Mouse (Mus musculus) layer of hippocampus, adult 18-20 months (tissue): Measurements from ENCODE around the gene Zp2. TPM values are rescaled to one million over a fixed set of nuclear protein-coding genes. Genes with fewer than 3 reads are reported as not detected.

Experiments
- total RNA-seq, 2 experiments: library from RNA; stranded (reverse); gene quantifications; 2 replicates each; pipeline ENCODE4 v1.2.3; 2021

Gene Zp2
- total RNA-seq, 2 experiments from 2014 or later, result 0.13 TPM; not detected in 1

Other genes with a start within 250 kb of the Zp2 start
- gene Lyrm1, start 249.4 kb downstream of the Zp2 start, total RNA-seq, result 10 to 100 TPM; 10.4 to 11.1 TPM
- 10 to 100 TPM; 24.8 to 28.7 TPM for gene Dcun1d3, start 249.0 kb downstream of the Zp2 start, total RNA-seq
- gene Dnah3, start 50.0 kb downstream of the Zp2 start, total RNA-seq, result under 1 TPM; 0.20 to 0.52 TPM
- 10 to 100 TPM in 1 of 2 experiments, 1 to 10 TPM in 1; 9.6 to 12.8 TPM for gene Tmem159, start 42.9 kb downstream of the Zp2 start, total RNA-seq
- under 1 TPM; 0.30 to 0.32 TPM for gene Anks4b, start 28.6 kb upstream of the Zp2 start, total RNA-seq
- 100 to 1,000 TPM; 255 to 271 TPM for gene Crym, start 56.8 kb upstream of the Zp2 start, total RNA-seq
- gene Abca14, start 58.7 kb upstream of the Zp2 start, total RNA-seq, result not detected
- gene Abca15, start 183.4 kb upstream of the Zp2 start, total RNA-seq, result not detected